Mouse (Mus musculus) kidney, postnatal 4 days (tissue): Measurements from ENCODE around the gene Xrn2.
A peak's percentile ranks its signal among the peaks of the same experiment; 100 is the strongest.
"Not testable (repeated sequence)": the region's sequence is repeated elsewhere in the genome, so short reads cannot be mapped to it uniquely, and the experiment has no call there.

ENCODE experiments used
- DNase-seq, 2 experiments: peaks; one replicate each; pipeline ENCODE4 v3.0.0; 2021; ENCODE audit warnings: mixed read lengths in 2 of 2

Xrn2 gene

GRCm38 (mm10) chr2:147012623-147013184 lies at the start of gene Xrn2:
Gene Xrn2 (plus strand): TSS chr2:147012996.
- DNase-seq: peak; percentile 97 to 98

GRCm38 (mm10) chr2:146975024-146975423 lies 37.8 kb upstream of the Xrn2 start:
- DNase-seq: no peak

- DNase-seq: no peak
Measured at GRCm38 (mm10) chr2:146975453-146976028, 37.3 kb upstream of the Xrn2 start.

- DNase-seq: no peak
Measured at GRCm38 (mm10) chr2:146982786-146983185, 30.0 kb upstream of the Xrn2 start.

- no peak for DNase-seq
Measured at GRCm38 (mm10) chr2:146984831-146985230, 28.0 kb upstream of the Xrn2 start.

GRCm38 (mm10) chr2:146985807-146986206 lies 27.0 kb upstream of the Xrn2 start:
- no peak for DNase-seq

GRCm38 (mm10) chr2:146986429-146986828 lies 26.4 kb upstream of the Xrn2 start:
- DNase-seq: no peak

GRCm38 (mm10) chr2:147007265-147007664 lies 5.5 kb upstream of the Xrn2 start:
- DNase-seq: no peak

GRCm38 (mm10) chr2:147009084-147009483 lies 3.7 kb upstream of the Xrn2 start:
- DNase-seq: no peak

- no peak for DNase-seq
Measured at GRCm38 (mm10) chr2:147010141-147010540, 2.7 kb upstream of the Xrn2 start.

GRCm38 (mm10) chr2:147010952-147011351 lies 1.8 kb upstream of the Xrn2 start:
- no peak for DNase-seq

GRCm38 (mm10) chr2:147011474-147012140 lies 1.2 kb upstream of the Xrn2 start:
- DNase-seq: no peak

- peak; percentile 8 to 31 for DNase-seq
Measured at GRCm38 (mm10) chr2:147012141-147012622, 614 bp upstream of the Xrn2 start.

GRCm38 (mm10) chr2:147013194-147013969 lies 586 bp downstream of the Xrn2 start:
- DNase-seq: peak; percentile 81 to 90

- no peak for DNase-seq
Measured at GRCm38 (mm10) chr2:147014101-147014886, 1.5 kb downstream of the Xrn2 start.

GRCm38 (mm10) chr2:147022041-147022440 lies 9.2 kb downstream of the Xrn2 start:
- not testable (repeated sequence) for DNase-seq

- DNase-seq: no peak
Measured at GRCm38 (mm10) chr2:147023067-147023466, 10.3 kb downstream of the Xrn2 start.

GRCm38 (mm10) chr2:147023560-147023959 lies 10.8 kb downstream of the Xrn2 start:
- no peak for DNase-seq

- no peak for DNase-seq
Measured at GRCm38 (mm10) chr2:147033065-147033464, 20.3 kb downstream of the Xrn2 start.

GRCm38 (mm10) chr2:147035864-147036263 lies 23.1 kb downstream of the Xrn2 start:
- DNase-seq: no peak

GRCm38 (mm10) chr2:147047051-147047450 lies 34.3 kb downstream of the Xrn2 start:
- DNase-seq: no peak

- DNase-seq: no peak
Measured at GRCm38 (mm10) chr2:147053229-147053892, 40.6 kb downstream of the Xrn2 start.
